Mouse (Mus musculus): Measurements from ENCODE around the gene Enthd1. TPM values are rescaled to one million over a fixed set of nuclear protein-coding genes. Genes with fewer than 3 reads are reported as not detected.

Enthd1 gene
- polyA plus RNA-seq, 1 experiment: 29.0 TPM

DNA sequence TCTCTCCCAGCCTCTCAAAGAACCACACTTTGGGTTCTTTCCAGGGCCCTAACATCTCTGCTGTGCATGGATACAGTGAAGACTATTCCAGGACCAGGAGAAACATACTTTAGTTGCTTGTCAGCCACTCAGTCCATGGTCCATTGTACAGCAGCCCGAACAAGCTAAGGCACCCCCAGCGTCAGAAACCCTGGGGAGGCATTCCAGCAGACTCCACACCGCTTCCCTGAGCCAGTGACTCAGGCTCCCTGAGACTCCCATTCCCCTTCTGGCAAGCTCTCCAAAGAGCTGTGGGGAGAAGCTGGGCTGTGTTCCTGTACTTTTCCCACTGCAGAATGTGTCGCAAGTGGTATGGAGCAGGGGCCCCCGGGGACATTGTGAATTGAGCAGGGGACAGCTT is 128.0 kb downstream of the Enthd1 start:
- Histone ChIP-seq H3K4me3 (ENCODE audit: control insufficient read depth, low read depth, low read length) (no peak overlapping the region), H3K27me3 (ENCODE audit: control insufficient read depth, insufficient read depth, low read length) (no peaks in the 10 kb centered on the region), H3K27ac (ENCODE audit: control insufficient read depth, insufficient read depth, low read depth, low read length) (no peak overlapping the region), H3K36me3 (ENCODE audit: control insufficient read depth, insufficient read depth, low read length) (no peaks in the 10 kb centered on the region), H3K4me1 (ENCODE audit: control insufficient read depth, insufficient read depth, low read length) (no peaks in the 10 kb centered on the region)
- TF ChIP-seq POLR2A (IDR thresholded peaks at IDR 0.05; ENCODE audit: control insufficient read depth, low read depth, low read length) (no peak), CTCF (IDR thresholded peaks at IDR 0.05; ENCODE audit: control insufficient read depth, insufficient read depth, insufficient replicate concordance, low read depth, low read length) (no peak)

DNA sequence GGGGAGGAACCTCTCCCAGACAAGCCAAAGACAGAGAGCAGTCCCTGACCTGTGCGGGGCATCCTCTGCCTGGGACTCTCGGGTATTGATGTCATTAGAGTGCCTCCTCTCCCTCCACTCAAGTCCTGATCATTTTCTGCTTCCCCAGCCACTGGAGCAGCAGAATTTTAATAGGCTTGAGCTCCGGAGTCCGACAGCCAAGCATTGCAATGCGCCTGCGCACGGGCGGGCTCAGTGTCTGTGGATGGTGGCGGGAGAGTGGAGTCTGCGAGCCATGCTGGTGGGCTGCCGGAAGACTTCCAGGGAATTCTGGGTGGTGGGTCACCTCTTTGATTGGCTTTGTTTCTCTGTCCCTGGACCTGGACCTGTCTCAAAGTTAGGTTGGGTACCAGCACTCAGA is 134.6 kb downstream of the Enthd1 start:
- no peaks in the 10 kb centered on the region for H3K27me3 ChIP-seq (ENCODE audit: control insufficient read depth, insufficient read depth, low read length)
- H3K27ac ChIP-seq (ENCODE audit: control insufficient read depth, insufficient read depth, low read depth, low read length): no peak overlapping the region
- TF ChIP-seq CTCF (IDR thresholded peaks at IDR 0.05; ENCODE audit: control insufficient read depth, insufficient read depth, insufficient replicate concordance, low read depth, low read length) (no peak), POLR2A (IDR thresholded peaks at IDR 0.05; ENCODE audit: control insufficient read depth, low read depth, low read length) (no peak)
- no peaks in the 10 kb centered on the region for H3K36me3 ChIP-seq (ENCODE audit: control insufficient read depth, insufficient read depth, low read length)
- H3K4me1 ChIP-seq (ENCODE audit: control insufficient read depth, insufficient read depth, low read length): peaks cover 2% of the 10 kb centered on the region; the same call in 1 of the 2 replicates
- H3K4me3 ChIP-seq (ENCODE audit: control insufficient read depth, low read depth, low read length): no peak overlapping the region

DNA sequence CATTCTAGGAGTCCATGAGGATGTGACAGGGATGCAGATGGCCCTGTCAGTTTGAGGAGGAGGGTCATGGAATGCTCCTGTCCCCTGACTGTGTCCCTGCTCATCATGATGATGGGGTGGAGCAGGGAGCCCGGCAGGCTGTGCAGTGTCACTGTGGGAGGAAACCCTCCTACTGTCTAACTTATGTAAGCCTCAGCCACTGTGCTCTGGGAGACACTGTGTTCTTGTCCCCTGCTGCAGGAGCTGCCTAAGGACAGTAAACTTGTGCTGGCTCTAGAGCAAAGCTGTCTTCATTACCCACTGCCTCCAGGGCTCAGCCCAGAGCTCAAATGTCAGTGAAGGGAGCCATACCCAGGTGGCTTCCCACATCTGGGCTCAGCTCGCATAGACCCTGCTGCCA is 146.8 kb downstream of the Enthd1 start:
- Histone ChIP-seq H3K27ac (ENCODE audit: control insufficient read depth, insufficient read depth, low read depth, low read length) (no peak overlapping the region), H3K4me3 (ENCODE audit: control insufficient read depth, low read depth, low read length) (no peak overlapping the region)

DNA sequence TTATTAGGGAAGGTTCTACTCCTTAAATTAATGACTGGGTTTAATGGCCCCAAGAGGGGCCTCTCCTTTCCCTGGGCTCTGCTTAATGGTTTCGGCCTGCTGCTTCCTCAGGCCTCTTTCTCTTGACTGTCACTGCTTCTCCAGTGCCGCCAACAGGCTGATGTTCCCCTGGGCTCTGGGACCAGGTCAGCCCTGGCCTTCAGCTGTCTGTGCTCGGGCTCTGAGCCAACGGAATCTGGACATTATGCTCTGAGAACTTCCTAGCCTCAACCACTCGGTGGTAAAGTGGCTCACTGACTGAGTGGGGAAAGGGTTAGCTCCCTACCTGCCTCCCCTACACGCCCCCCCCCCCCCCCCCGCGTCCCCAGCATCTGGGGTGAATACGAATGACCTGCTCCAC is 147.9 kb downstream of the Enthd1 start:
- no peak overlapping the region for H3K27ac ChIP-seq (ENCODE audit: control insufficient read depth, insufficient read depth, low read depth, low read length)
- no peaks in the 10 kb centered on the region for H3K27me3 ChIP-seq (ENCODE audit: control insufficient read depth, insufficient read depth, low read length)
- H3K4me1 ChIP-seq (ENCODE audit: control insufficient read depth, insufficient read depth, low read length): peaks cover 2% of the 10 kb centered on the region; the same call in 1 of the 2 replicates
- no peak for TF ChIP-seq CTCF (IDR thresholded peaks at IDR 0.05; ENCODE audit: control insufficient read depth, insufficient read depth, insufficient replicate concordance, low read depth, low read length)
- TF ChIP-seq POLR2A (IDR thresholded peaks at IDR 0.05; ENCODE audit: control insufficient read depth, low read depth, low read length): no peak
- H3K36me3 ChIP-seq (ENCODE audit: control insufficient read depth, insufficient read depth, low read length): no peaks in the 10 kb centered on the region
- no peak overlapping the region for H3K4me3 ChIP-seq (ENCODE audit: control insufficient read depth, low read depth, low read length)

More for the DNA sequence above, 146.8 kb downstream of the Enthd1 start:
- no peaks in the 10 kb centered on the region for H3K27me3 ChIP-seq (ENCODE audit: control insufficient read depth, insufficient read depth, low read length)
- H3K4me1 ChIP-seq (ENCODE audit: control insufficient read depth, insufficient read depth, low read length): peaks cover 2% of the 10 kb centered on the region; the same call in 1 of the 2 replicates
- TF ChIP-seq CTCF (IDR thresholded peaks at IDR 0.05; ENCODE audit: control insufficient read depth, insufficient read depth, insufficient replicate concordance, low read depth, low read length) (no peak), POLR2A (IDR thresholded peaks at IDR 0.05; ENCODE audit: control insufficient read depth, low read depth, low read length) (no peak)
- H3K36me3 ChIP-seq (ENCODE audit: control insufficient read depth, insufficient read depth, low read length): no peaks in the 10 kb centered on the region

DNA sequence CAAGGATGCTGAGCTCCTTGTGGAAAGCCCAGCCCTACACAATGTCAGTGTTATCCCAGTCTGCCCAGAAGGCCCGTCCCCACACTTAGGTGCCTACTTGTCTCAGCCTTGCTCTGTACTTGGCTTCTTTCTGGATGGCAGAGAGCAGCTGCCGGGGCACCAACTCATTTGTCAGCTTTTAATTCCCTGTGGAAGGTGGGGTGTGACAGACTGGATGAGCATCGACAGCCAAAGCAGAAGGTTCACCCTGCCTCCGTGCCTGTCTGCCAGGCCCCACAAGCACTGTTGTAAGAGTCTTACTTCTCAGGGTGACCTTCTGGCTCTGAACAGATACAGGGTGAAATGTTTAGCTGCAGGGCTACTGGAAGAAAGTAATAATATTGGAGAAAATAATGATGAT is 149.8 kb downstream of the Enthd1 start:
- H3K4me3 ChIP-seq (ENCODE audit: control insufficient read depth, low read depth, low read length): no peak overlapping the region
- no peaks in the 10 kb centered on the region for H3K36me3 ChIP-seq (ENCODE audit: control insufficient read depth, insufficient read depth, low read length)
- no peak for TF ChIP-seq CTCF (IDR thresholded peaks at IDR 0.05; ENCODE audit: control insufficient read depth, insufficient read depth, insufficient replicate concordance, low read depth, low read length)
- TF ChIP-seq POLR2A (IDR thresholded peaks at IDR 0.05; ENCODE audit: control insufficient read depth, low read depth, low read length): no peak
- H3K27me3 ChIP-seq (ENCODE audit: control insufficient read depth, insufficient read depth, low read length): no peaks in the 10 kb centered on the region
- no peak overlapping the region for H3K27ac ChIP-seq (ENCODE audit: control insufficient read depth, insufficient read depth, low read depth, low read length)
- H3K4me1 ChIP-seq (ENCODE audit: control insufficient read depth, insufficient read depth, low read length): peaks cover 2% of the 10 kb centered on the region; the same call in 1 of the 2 replicates

DNA sequence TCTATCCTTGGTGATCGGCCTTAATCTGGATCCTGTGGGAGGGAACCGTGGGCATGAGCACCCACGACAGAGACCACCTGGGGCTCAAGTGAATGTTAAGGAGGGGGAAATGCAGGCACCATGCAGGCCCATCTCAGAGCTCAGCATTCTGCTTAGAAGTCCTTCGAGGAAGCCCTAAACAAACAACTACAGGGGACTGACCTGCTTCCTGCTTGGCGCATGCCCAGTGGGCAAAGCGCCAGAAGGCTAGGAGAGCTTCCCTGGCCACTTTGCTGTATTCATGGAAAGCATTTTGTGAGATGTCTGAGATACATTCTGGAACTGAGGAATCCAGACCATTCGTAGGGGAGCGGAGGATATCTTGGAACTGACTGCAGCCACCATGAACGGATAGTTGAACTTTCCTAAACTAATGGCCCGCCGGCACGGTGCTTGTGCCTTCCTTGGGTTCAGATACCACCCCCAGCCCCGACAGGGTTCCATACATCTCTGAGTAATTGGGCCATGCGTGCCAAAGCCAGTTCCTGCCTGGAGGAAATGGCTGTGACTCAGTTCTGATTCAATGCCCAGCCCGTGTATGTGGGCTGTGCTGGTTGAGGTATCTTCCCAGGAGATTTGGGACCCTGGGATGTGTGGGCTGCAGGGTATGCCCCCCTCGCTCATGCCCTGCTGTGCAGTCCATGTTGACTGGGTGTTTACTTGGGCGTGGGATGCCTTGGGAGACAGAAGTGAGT is 150.8 kb downstream of the Enthd1 start:
- H3K27ac ChIP-seq (ENCODE audit: control insufficient read depth, insufficient read depth, low read depth, low read length): no peak overlapping the region
- H3K4me1 ChIP-seq (ENCODE audit: control insufficient read depth, insufficient read depth, low read length): peaks cover 2% of the 10 kb centered on the region; the same call in 1 of the 2 replicates
- H3K36me3 ChIP-seq (ENCODE audit: control insufficient read depth, insufficient read depth, low read length): no peaks in the 10 kb centered on the region
- TF ChIP-seq CTCF (IDR thresholded peaks at IDR 0.05; ENCODE audit: control insufficient read depth, insufficient read depth, insufficient replicate concordance, low read depth, low read length) (no peak), POLR2A (IDR thresholded peaks at IDR 0.05; ENCODE audit: control insufficient read depth, low read depth, low read length) (no peak)
- no peak overlapping the region for H3K4me3 ChIP-seq (ENCODE audit: control insufficient read depth, low read depth, low read length)
- H3K27me3 ChIP-seq (ENCODE audit: control insufficient read depth, insufficient read depth, low read length): no peaks in the 10 kb centered on the region

DNA sequence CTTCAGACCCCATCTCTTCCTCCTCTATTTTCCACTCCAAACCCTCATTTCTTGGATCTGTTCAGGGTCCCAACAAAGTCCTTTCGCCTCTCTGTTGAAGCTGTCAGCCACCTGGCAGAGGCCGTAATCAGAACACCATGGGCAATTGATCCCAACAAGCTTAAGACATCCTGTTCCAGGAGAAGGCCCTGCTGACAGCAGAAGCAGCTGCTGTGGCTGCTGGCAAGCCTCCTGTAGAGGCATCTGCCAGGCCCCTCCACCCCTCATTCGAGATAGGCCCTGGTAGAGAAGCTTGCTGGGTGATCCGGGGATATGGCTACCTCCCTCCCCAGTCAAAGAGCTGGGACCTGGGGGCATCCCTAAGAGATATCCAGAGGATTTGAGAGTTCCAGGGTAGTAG is 151.9 kb downstream of the Enthd1 start:
- peaks cover 2% of the 10 kb centered on the region; the same call in 1 of the 2 replicates for H3K4me1 ChIP-seq (ENCODE audit: control insufficient read depth, insufficient read depth, low read length)
- H3K36me3 ChIP-seq (ENCODE audit: control insufficient read depth, insufficient read depth, low read length): no peaks in the 10 kb centered on the region
- TF ChIP-seq CTCF (IDR thresholded peaks at IDR 0.05; ENCODE audit: control insufficient read depth, insufficient read depth, insufficient replicate concordance, low read depth, low read length): no peak
- no peak for TF ChIP-seq POLR2A (IDR thresholded peaks at IDR 0.05; ENCODE audit: control insufficient read depth, low read depth, low read length)
- H3K27me3 ChIP-seq (ENCODE audit: control insufficient read depth, insufficient read depth, low read length): no peaks in the 10 kb centered on the region
- no peak overlapping the region for H3K27ac ChIP-seq (ENCODE audit: control insufficient read depth, insufficient read depth, low read depth, low read length)
- no peak overlapping the region for H3K4me3 ChIP-seq (ENCODE audit: control insufficient read depth, low read depth, low read length)

Data from testis, adult 2 months (tissue).